Mouse (Mus musculus) layer of hippocampus, postnatal 36 days (tissue): ENCODE results near the gene Qprt. TPM values are rescaled to one million over a fixed set of nuclear protein-coding genes. Genes with fewer than 3 reads are reported as not detected.

ENCODE experiments used
- DNase-seq, 2 experiments: peaks; one replicate each; pipeline ENCODE4 v3.0.0; 2022
- total RNA-seq, 2 experiments: library from RNA; stranded (reverse); gene quantifications; 2 replicates each; pipeline ENCODE4 v1.2.3; 2021

The Qprt gene
- under 1 TPM; 0.32 to 0.66 TPM for total RNA-seq

DNA sequence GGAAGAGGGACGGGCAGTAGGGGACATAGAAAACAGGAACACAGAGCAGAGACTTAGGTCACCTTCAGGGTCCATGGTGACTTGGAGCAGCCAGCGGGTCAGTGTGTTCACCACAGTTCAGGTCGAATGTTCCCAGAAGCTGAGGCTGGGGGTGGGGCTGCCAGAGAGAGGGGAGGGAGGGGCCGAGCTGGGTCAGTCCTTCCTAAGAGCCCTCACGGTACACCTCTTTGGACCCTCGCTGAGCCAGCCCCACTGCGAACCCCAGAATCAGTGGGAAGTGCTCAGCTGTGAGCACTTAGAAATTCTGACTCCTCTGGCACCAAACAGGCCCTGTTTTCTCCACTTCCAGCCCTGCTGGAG is at the start of gene Qprt:
Gene Qprt (minus strand): TSS at position 316 of the 360 bp plus-strand sequence.
- DNase-seq, result no peak

DNA sequence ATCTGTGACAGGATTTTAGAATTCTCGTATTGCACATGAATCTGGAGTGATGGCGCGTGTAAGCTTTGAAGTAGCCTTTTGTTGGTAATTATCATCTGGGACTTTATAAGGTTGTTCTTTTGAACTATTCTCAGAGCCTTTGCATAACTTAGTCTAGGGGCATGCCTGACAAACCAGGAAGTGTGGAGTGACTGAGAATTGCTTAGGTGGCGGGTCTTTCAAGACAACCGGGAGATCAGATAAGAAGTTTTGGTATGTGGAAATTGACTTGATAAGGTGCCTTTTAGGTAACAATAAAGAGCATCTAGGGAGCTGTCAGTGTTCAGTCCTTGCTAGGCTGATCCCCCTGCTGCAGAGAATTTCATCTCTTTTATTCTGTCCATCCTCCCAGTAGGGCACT is 44.5 kb upstream of the Qprt start:
- no peak for DNase-seq

DNA sequence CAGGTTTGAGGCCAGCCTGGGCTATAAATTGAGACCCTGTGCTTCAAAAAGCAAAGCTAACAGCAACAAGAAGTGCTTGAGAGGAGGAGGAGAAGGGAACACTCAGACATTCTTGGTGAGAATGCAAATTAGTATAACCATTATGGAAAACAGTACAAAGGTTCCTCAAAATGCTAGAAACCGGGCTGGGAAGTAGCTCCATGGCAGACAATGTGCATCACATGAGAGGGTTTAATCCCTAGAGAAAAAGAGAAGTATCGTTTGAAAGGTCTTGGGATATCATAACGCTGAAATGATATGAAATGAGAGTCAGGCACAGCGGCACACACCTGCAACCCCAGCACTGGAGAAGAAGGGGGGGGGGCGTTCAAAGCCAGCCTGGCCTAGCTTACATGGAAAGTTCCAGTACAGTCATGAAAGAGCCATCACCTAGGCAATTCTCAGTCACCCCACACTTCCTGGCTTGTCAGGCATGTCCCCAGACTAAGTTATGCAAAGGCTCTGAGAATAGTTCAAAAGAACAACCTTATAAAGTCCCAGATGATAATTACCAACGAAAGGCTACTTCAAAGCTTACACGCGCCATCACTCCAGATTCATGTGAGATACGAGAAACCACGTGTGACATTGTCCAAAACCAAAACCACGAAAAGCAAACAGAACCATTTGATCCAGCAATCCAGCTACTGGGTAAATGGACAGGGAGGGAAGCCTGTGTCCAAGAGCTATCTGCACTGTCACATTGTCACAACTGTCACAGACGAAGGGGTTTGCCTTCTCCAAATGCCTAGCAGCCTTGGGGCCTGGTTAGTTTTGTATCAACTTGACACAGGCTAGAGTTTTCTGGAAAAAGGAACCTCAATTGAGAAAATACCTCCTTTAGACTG is 43.8 kb upstream of the Qprt start:
- DNase-seq, result no peak

DNA sequence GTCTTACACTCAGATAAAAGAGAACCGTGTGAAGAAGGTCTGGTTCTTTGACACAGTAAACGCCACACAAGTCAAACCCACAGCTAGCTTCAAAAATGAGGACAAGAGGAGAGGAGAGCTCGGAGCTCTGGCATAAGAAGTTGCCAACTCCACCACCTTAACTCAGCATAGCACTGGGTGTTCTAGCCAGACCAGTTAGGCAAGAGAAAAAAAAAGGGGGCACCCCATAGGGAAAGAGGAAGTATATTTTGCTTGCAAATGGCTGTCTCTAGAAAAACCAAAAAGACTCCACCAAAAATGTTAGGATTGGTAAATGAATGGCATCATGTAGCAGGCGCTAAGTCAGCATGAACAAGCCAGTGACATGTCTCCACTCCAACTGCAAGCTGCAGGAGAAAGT is 42.0 kb upstream of the Qprt start:
- DNase-seq, result no peak

DNA sequence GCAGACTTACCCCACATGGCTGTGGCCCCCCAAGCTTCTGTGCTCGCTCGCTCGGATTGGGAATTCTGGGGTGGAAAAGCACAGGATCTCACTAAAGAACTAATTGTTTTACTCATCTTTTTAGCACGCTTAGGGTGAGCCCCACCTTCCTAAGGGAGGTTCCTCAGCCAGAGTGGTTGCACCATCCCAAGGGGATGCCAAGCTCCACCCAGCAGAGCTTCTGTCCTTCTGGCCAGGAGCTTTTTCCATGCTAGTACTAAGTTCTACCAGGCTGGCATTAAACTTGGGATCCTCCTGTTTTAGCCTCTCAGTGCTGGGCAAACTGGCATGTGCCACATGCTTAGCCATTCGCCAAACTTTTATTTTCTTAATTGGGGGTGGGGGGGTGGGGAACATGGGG is 40.5 kb upstream of the Qprt start:
- DNase-seq, result no peak

DNA sequence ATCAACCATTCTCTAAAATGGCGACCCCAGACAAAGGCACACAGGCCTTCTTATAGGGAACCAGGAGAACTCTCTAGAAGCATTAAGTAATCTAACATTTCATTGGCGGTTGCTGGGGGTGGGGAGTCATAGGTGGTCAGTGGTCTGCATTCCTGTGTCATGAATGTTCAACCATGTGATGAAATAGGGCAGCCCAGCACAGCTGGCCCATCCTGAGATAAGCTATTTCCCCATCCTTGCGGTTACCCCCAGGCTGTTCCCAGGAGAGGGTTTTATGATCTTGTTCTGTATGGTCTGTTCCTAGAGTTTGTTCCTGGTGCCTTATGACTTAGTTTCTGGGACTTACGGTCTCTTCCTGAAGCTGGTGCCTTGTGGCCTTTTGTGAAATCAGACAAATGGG is 35.5 kb upstream of the Qprt start:
- DNase-seq, result no peak

DNA sequence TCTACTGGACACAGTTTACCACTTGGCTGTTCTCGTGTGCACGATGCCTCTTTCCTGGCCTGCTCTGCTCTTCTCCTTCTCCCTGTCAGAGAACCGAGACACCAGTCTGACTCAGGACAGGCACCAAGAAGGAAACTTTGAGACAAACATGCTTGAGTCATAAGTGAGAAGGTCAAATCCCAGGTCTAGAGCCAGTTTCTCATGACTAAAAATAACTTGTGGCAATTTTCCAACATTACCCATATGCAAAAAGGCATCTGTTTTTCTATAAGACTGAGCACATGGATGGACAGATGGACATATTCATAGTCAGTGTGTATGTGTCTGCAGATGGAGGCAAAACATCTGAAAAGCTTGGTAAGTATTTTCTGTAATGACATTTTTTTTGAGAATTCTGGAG is 31.5 kb upstream of the Qprt start:
- DNase-seq, result no peak

DNA sequence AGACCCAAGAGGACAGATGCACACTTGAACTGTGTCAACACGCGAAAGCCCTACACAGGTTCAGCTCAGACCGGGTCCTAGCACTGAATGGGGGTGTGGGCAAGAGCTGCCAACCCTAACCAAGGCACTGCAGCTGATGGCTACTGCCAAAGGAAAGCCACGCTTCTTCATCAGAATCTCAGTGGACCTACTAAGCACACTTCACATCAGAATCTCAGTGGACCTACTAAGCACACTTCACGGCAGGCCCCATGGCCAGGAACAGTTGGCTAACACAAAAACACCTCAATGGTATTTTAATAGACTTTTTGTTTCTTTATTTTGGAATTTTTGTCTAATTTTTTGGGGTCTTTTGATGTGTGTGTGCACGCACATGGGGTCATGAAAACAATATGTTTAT is 30.4 kb upstream of the Qprt start:
- no peak for DNase-seq

DNA sequence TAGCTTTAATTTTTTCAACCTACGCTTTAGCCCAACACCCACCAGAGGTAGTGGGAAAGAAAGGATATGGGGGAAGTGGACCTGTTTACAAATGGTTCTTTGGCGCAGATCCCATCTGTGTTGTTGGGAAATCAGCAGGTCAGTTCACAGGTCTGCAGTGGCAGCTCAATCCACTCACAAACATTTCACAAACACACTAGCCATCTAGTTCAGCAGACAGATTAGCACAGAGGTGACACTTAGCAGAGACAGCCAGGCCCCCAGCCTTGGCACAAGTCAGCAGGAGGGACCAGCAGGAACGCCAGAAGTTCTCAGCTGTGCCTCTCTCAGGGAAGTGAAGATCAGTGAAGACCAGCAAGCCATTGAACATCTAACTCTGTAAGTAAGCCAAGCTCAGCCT is 25.9 kb upstream of the Qprt start:
- no peak for DNase-seq

DNA sequence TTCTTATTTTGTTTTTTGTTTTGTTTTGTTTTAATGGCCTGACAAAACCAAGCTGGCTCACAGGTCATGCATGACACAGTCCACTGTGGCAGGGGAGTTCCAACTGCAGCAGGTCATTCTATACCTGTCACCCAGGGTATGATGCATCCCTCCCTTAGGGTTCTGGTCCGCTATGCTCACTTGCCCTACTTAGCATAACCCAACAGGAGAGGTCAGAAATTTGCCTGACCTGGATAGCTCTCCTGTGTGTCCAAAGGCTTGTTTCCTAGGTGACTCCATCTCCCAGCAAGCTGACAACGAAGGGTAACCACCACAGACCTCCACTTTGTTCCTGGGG is 24.2 kb upstream of the Qprt start:
- no peak for DNase-seq

DNA sequence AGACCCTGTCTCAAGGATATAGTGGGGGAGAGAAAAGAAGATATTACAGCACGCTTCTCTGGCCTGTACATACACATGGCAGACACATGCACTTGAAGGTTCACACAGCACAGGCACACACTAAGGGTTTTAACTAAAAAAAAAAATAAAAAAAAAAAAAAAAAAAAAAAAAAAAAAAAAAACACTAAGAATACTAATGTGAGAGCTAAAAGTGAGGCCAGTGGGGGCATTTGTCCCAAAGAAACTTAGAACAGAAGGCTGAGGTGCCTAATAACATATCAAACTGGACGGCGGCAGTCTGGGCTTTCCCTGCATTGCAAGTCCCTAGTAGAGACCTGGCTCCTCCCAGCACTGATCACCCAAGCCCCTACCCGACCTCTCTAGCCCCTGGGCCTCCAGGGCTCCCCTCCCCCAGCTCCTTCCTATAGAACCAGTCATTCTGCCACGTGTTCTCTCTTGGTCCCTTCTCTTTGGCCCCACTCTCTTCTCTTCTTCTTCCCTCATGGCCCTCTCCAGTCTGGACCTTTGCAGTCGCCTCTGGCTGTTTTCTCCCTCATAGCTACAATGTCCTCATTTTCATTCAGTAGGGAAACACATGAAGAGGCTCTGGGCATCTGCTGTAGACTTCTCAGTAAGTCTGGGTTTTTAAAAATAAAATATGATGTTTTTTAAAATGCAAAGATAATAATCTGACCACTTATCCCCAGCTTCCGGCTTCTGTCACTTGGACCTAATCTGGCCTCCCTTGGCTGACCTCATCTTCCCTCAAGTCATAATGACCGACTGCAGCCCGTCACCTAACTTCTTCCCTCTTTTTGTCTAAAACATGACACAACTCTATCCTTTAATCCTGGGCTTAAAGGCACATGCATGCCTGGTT is 23.6 kb upstream of the Qprt start:
- no peak for DNase-seq

DNA sequence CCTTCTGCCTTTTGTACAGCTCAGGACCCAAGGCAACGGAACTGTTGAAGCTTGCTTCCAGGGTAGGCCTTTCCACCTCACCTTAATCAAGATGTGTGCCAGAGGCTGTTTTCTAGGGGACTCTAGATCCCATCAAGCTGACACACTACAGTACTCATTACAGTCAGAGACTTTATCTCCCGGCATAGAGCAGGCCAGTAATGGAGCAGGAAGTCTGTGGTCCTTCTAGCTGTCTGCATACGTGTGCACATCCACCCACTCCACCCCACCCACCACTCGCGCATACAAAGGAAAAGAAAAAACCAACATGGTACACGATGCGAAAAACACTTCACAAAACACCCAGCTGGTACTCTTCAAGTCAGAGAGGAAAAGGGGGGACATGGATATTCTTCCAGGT is 22.4 kb upstream of the Qprt start:
- no peak for DNase-seq

DNA sequence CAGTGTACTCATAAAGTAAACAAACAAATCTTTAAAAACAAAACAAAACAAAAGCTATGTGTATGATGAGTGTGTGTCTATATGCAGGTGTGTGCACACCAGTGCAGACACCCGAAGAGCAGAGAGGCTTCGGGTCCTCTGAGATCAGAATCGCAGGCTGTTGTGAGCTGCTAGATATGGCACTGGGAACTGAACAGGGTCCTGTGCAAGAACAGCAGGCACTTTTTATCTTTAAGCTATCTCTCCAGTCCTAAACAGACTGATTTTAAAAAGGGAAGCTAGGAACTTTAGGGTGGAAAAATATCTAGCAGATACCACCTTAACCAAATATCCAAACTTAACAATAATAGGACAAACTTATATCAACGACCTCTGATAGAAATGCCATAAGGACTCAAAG is 20.6 kb upstream of the Qprt start:
- DNase-seq, result no peak

DNA sequence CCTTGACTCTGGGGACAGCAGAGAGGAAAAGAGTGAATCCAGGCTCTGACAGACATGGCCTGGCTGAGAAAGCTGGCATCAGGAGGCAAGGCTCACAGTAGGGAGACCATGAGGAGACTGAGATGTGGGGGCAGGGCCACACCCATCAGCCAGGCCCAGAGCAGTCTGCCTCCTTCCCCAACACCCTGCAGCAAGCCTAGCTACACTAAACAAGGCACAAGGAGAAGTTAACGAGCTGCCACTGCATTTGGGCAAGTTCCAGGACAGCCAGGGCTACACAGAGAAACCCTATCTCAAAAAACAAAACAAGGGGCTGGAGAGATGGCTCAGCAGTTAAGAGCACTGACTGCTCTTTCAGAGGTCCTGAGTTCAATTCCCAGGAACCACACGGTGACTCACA is 20.2 kb upstream of the Qprt start:
- DNase-seq, result no peak

DNA sequence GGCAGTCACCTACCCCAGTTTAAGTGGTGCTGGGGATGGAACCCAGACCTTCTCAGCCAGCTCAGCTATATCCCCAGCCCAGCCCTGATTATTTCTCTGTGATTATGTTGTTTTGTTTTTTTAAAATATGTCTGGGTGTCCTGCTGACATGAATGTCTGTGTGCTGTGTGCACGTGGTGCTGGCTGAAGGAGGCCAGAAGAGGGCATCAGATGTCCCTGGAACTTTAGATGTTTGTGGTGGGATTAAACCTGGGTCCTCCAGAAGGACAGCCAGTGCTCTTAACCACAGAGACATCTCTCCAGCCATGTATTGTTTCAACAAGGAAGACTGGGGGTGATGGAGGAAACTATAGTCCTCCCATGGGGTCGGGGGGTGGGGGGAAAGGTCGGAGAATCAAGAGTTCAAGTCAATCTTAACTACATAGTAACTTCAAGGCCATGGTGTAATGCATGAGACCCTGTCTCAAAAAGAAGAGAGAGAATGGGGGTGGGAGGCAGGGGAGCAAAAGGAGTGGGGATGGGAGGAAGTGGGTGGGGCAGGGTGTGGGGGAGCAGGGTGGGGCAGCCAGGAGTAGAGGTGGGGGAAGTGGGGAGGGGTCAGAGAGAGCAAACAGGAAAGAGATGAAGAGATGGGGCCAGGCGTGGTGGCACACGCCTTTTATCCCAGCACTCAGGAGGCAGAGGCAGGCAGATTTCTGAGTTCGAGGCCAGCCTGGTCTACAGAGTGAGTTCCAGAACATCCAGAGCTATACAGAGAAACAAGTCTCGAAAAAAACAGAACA is 18.8 kb upstream of the Qprt start:
- DNase-seq, result no peak

DNA sequence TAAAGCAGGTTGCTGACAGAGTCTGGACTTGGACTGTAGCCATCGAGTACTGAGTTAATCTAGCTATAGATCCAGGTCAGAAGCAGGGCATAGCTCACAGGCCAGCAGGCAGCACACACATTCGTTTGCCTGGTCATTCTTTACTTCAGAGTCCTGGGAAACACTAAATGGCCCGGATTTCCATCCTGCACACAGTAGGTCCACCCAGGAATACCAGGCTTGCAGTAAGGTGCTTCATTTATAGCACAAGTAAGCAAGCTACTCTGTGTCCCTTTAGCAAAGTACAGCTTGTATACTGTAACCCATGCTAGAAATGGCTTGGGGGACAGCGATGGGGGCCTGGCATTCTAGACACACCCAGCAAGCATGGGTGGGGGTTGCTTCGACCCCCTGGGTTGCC is 17.5 kb upstream of the Qprt start:
- DNase-seq, result no peak

DNA sequence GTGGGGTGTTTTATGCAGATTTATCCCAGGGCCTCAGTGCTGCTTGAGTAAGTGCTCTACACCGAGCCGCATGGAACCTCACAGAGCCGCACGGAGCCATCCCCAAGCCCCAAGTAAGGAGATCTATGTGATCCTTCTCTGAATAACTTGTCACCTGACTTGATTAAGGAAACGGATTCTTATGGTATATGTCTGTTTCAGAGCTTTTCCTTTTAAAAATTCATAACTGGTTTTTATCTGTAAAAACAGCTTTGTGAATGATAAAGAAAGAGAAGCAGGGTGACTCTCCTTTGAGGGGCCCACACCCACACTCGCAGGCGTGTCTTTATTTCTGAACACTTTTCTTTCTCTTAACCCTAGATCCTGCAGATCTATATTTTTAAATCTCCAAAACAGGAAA is 17.1 kb upstream of the Qprt start:
- no peak for DNase-seq

DNA sequence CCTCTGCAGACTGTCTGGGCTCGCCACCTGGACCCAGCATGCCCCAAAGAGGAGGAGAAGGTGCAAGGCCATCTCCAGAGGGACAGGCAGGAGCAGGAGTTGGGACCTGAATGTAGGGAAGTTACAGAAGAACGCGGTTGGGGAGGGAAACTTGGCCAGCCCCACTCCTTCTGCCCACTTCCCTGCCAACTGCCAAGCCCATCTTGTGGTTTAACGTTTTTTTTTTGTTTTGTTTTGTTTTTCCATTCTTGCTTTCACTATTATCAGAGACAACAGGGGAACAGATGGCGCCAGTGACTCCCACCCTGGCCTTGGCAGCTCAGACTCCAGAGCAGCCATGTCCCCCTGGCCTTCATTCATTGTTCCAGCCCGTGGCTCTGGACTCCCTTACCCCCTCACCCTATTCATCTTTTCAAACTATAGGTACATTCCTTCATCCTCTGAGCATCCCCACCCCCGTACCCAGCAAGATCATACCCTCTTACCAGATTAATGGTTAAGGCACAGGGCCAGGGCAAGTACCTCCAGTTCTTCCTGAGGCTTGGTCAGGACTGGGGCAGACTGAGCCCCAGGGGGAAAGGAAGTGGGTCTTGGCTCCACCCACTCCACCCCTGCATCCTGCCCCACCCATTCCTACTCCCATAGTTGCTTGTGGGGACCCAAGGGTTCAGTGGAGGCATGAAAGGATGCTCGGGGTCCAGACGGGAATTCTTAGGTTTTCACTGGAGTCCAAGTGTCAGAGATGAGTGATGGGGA is 15.4 kb upstream of the Qprt start, which contains the start of gene Spn:
Gene Spn (minus strand): TSS at position 562 of the 756 bp plus-strand sequence.
- DNase-seq, result no peak

DNA sequence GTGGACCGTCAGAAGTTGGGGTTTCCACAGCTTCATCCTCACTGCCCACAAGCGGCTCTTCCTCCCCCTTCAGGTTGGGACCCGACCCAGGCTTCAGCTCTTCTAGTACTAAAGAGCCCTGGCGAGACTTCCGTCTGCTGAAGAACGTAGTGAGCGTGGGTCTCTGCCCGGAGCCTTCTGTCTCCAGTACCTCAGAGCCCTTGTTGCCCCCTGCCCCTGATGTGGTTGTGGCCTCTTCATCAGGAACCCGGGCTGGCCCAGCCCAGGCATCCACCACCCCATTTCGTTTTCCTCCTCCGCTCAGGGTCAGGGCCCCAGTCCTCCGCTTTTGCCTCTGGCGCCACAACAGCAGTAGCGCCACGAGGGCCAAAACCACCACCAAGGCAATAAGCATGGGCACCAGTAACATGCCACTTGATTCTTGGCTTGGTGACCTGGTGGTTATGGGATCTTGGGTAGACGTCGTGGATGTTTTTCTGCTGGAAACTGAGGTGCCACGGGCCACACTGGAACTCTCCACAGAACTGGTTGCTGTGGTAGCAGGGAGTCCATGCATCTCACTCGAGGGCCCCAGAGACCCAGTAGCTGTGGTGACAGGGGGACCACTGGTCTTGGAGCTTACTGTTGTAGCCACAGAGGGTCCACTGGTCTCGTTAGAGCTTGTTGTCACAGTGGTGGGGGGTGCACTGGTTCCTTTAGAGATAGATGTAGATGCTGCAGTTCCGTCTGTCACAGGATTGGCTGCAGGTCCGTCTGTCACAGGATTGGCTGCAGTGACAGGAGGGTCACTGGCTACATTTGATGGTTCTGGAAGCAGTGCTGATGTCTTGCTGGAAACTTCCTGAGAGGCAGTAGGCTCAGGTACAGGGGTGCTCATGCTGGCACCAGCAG is 14.4 kb upstream of the Qprt start:
- DNase-seq, result no peak

DNA sequence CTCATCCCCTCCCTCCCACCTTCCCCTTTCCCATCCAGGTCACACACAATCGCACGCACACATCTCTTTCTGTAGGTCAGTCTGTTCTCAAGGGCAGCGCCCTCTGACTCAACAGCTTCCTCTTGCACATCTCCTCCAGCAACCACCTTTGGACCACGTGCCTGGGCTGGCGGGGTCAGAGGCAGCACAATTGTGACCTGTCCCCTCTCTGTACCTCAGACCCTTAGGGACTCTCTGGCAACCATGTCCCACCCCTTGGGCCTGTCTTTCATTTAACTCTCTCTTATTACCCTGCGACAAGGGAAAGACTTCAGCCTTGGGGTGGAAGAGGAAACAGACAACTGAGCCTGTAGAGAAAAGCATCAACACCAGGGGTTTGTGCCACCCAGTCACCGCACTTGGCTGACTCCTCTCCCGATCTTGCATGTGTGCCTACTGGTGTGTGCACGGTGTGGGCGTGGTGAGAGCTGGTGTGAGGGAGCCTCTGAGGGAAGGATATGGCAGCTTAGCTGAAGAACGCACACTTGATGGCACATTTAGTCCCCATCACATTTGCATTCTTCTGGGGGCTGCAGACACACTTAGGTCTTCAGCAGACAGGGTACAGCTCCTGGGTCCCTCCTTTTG is 12.9 kb upstream of the Qprt start:
- no peak for DNase-seq

DNA sequence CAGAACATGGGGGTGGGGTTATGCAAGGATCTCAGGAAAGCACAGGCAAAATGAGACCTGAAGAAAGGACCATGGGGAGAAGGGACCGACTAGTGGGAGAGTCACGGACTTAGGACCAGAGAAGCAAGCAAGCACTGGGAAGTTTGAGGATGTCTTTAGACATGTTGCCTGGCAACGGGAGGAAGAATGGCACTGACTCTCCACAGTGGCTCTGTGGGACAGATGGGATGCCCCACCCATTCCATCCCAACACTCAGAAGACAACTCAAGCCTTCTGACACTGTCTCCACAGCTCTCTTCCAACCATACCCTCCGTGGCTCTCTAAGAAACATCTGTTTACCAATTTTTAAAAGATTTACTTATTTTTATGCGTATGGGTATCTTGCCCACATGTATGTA is 11.1 kb upstream of the Qprt start:
- DNase-seq, result no peak
